Mouse (Mus musculus) gastrocnemius, adult 8-10 months (tissue): ENCODE measurements at regions not wholly inside any gene's neighbourhood (a gene's known extent, or its start where the extent isn't known, plus 50 kb on each side); places are given as distances from the start of the nearest gene placed in this dataset.

Experiments used
- DNase-seq, 2 experiments: peaks; one replicate each; pipeline ENCODE4 v3.0.0; 2022; ENCODE audit warnings: low spot score in 2 of 2

GRCm38 (mm10) chr8:92302694-92303093 lies 54.7 kb upstream of the Irx5 start:
- DNase-seq = no peak

- DNase-seq = no peak
These were observed 56.4 kb upstream of the Irx5 start for GRCm38 (mm10) chr8:92301029-92301428.

- DNase-seq = no peak
These were observed 70.3 kb upstream of the Irx5 start for GRCm38 (mm10) chr8:92286841-92287811.

GRCm38 (mm10) chr8:92275755-92276154 lies 81.7 kb upstream of the Irx5 start:
- DNase-seq = no peak

- no peak for DNase-seq
These were observed 84.7 kb upstream of the Irx5 start for GRCm38 (mm10) chr8:92272726-92273125.

- DNase-seq = no peak
These were observed 85.4 kb upstream of the Irx5 start for GRCm38 (mm10) chr8:92272073-92272472.

GRCm38 (mm10) chr8:92270636-92271035 lies 86.8 kb upstream of the Irx5 start:
- DNase-seq = no peak

GRCm38 (mm10) chr8:92267415-92267814 lies 90.0 kb upstream of the Irx5 start:
- no peak for DNase-seq

- no peak for DNase-seq
These were observed 97.4 kb upstream of the Irx5 start for GRCm38 (mm10) chr8:92260056-92260455.

GRCm38 (mm10) chr8:92258258-92258657 lies 99.2 kb upstream of the Irx5 start:
- no peak for DNase-seq

GRCm38 (mm10) chr8:92252597-92253375 lies 104.6 kb upstream of the Irx5 start:
- DNase-seq = no peak

- DNase-seq = no peak
These were observed 111.1 kb upstream of the Irx5 start for GRCm38 (mm10) chr8:92246301-92246700.

- DNase-seq = no peak
These were observed 116.6 kb upstream of the Irx5 start for GRCm38 (mm10) chr8:92240686-92241275.

GRCm38 (mm10) chr8:92231326-92232225 lies 125.8 kb upstream of the Irx5 start:
- no peak for DNase-seq

GRCm38 (mm10) chr8:92229526-92229925 lies 127.9 kb upstream of the Irx5 start:
- DNase-seq = no peak

GRCm38 (mm10) chr8:92224929-92225328 lies 132.5 kb upstream of the Irx5 start:
- DNase-seq = no peak

- no peak for DNase-seq
These were observed 134.4 kb upstream of the Irx5 start for GRCm38 (mm10) chr8:92222992-92223391.

GRCm38 (mm10) chr8:92219181-92219890 lies 138.1 kb upstream of the Irx5 start:
- no peak for DNase-seq

GRCm38 (mm10) chr8:92217521-92217920 lies 139.9 kb upstream of the Irx5 start:
- no peak for DNase-seq

GRCm38 (mm10) chr8:92216176-92216575 lies 141.2 kb upstream of the Irx5 start:
- no peak for DNase-seq
